Mouse (Mus musculus) adrenal gland, adult 18-20 months (tissue): ENCODE data around the gene Reps1. TPM values are rescaled to one million over a fixed set of nuclear protein-coding genes. Genes with fewer than 3 reads are reported as not detected.

ENCODE experiments used
- DNase-seq, 2 experiments: peaks; one replicate each; pipeline ENCODE4 v3.0.0; 2021 to 2022; ENCODE audit warnings: low spot score in 2 of 2
- total RNA-seq, 2 experiments: library from RNA; stranded (reverse); gene quantifications; 1 replicate in 1 of 2; 2 replicates in 1 of 2; pipeline ENCODE4 v1.2.3; 2021

The Reps1 gene
- total RNA-seq, 2 experiments from 2014 or later: 26.8 to 30.3 TPM

DNA sequence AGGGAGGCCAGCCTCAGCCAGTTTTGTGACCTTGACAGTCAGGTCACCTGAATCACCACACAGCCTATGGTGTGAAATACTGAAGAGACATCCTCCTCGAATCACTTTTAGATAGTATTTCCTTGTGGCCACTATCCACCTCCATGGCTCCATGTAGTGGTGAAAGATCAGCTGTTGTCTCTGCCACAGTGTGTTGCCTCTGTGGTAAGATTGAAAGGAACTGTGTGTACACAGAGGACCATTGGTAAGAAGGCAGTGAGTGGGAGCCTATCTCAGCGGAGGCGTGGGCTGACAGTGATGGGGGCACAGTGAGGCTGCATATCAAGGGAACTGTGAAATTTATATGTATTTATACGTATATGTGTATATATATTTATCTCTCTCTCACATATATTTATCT lies 5.9 kb downstream of the Reps1 start:
- no peak for DNase-seq

DNA sequence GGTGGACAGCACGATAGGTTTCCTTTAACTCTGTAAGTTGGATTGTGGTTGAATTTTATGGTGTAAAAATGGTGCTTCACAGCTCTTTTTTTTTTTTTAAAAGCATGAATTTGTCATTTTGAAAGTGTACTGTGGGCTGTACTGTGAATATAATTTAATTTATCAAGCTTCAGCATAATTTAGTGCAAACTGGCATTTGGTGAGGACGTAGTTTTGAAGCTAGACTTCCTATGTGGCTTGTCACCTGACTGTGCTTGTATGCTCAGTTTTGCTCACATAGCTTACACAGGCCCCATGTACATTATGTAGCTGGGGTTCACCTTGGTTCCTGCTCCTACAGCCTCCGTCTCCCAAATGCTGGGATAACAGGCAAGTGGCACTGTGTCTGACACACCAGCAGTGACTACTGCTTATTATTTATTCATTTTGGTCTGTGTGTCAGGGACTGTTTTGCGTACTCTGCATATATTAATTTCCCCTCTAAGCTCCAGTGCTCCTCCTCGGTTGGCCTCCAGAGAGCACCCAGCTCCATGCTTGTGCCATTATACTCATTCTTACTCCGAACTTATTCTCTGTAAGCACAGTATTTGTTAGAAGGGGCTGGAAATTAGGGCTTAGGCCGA lies 9.1 kb downstream of the Reps1 start:
- DNase-seq: no peak

DNA sequence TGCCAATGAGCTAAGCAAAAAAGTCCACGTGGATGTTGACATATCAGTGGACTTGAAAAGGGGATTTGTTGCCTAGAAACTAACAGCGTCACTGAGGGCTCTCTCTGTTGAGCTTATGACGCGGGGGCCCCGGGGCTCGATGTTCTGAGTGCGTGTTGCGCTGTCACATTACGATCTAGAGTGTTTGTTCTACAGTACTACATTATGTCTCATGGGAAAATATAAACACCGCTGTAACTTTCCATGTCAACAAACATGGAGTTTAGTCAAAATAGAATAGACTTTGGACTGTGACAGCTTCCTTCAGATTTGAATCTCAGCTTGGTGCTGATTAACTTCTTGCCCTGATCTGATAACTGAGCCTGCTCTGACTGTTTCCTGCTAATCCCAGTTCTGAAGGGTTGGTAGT lies 10.4 kb downstream of the Reps1 start:
- no peak for DNase-seq

DNA sequence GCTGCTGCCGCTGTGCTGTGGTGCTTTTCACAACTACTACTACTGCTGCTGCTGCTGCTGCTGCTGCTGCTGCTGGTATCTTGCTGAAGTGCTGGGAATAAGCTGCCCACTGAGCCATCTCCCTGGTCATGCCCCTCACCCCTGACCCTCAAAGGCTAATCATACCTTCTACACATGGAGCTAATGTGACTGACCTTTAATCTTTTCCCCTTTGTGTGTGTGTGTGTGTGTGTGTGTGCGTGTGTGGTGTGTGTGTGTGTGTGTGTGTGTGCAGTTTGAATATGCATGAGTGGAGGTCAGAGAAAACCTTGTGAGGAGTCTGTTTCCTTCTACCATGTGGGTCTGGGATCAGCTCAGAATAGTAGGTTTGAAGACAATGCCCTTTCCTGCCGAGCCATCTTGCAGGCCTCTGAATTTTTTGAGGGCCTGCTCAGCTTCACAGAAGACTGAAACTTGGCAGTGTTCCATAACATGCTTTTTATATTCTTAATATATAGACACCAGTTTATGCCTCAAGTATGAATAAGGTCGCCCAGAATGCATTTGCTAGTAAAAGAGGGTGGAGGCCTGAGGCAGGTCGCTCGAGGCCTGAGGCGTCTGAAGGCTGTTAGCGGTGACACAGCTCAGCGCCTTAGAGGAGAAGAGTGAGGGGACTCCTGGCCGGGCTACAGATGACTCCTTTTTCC lies 12.2 kb downstream of the Reps1 start:
- no peak for DNase-seq

DNA sequence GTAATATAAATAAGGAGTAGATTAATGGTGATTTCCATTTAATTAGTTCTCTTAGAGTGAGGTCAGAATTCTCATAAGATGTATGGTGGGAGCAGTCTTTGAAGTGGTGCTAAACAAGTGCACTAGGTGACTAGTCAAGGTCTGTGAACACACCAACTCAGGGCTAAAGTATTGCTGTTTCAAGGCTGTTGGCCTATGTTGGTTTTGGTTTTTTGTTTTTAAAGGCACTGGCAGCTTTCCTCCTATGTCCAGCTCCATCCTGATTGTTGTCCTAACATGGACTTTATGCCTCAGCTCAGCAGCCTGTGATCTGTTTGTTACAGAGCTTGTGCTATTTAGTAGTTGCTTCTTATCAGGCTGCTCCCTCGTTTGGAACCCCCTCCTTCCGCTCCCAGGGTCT lies 13.2 kb downstream of the Reps1 start:
- no peak for DNase-seq

DNA sequence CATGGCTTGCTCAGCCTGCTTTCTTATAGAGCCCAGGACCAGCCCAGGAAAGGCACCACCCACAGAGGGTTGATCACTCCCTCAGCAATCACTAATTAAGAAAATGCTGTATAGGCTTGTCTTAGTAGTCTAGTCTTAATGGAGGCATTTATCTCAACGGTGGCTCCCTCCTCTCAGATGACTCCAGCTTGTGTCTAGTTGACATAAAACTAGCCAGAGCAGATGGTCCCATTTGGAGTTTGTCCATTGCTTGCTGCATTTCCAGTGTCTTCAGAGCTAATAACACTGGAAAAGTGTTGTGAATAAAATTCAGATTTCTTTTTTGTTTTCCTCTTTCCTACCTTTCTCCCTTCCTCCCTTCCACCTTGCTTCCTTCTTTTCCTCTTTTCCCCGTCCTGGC lies 13.9 kb downstream of the Reps1 start:
- DNase-seq: no peak

DNA sequence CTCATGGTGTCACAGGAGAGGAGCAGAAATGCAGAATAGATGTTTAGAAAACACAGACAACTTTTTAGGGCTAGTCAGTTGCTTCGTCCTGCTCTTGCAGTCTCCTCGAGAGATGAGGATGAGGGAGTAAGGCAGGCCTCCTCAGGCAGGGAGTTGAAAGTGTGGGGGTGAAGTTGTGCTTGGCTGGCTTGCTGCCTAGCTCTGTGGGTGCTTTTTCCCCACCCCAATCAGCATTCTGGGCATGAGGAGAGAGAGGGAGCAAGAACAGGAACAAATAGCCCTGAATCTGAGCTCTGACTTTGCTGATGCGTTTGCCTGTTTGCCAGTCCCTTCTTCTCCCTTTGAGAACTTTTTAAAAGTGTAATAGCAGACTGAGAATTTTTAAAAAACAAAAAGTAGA lies 14.5 kb downstream of the Reps1 start:
- DNase-seq: no peak

DNA sequence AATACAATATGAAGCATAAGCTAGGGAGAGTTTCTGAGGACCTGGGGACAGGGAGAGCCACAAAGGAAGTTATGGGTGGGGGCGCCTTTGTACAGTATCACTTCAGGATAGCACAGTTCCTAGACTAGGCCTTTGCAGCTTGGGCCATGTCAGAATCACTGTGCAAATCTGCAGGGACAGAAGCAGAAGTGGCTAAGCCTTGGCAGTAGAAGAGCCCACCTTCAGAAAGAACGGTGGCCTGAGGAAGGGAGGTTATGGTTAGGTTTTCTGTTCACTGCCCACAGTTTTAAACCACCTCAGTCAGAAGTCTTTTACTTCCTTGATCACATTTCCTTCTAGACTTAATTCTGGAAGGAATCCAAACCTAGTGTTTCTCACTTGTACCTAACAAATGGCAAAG lies 15.0 kb downstream of the Reps1 start:
- DNase-seq: no peak

DNA sequence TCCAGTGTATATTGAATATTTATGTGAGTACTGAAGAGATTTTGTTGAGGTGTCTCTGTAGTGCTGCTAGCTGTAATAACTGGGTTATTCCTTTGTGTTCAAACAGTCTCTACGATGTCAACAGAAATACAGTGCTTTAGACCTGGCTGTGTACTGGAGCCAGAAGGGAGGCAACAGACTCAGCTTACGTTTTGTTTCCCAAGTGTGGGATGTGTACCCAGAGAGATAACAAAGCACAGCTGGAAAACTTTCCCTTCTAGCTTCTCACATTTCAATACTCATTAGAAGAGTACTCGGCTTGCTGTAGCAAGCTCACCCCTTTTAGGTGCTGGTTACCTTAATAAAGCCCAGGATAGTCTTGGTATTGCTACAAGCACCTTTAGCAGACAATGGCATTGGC lies 17.2 kb downstream of the Reps1 start:
- no peak for DNase-seq

DNA sequence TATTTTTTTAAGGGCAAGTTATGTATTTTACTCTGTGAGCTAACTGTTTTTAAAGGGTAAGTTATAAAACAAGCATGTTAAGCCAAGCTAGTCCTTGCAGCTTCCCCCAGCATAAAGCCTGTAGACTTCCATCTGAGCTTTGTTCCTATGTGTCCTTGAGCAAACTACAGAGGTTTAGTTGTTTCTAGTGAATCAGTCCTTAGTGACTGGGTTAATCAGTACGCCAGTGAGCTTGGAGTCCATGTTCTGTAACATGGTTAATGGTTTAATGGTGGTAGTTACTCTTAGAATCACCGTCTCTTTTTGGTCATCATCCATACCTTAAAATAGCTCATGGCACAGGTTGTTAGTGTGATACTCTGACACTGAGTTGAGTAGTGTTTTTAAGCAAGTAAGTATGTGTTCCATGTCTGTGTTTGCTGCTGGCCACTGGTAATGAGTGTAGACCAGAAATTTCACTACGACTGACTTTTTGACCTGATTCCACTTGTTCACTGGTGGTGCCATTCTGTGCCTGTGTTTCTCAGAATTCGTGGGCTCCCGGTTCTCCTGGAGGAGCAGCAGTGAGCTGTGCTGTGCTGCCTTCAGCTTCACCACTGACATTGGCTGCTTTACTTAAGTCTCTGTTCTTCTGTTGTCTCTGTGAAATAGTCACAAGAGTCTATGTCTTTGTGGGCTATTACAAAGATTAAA lies 18.9 kb downstream of the Reps1 start:
- no peak for DNase-seq

DNA sequence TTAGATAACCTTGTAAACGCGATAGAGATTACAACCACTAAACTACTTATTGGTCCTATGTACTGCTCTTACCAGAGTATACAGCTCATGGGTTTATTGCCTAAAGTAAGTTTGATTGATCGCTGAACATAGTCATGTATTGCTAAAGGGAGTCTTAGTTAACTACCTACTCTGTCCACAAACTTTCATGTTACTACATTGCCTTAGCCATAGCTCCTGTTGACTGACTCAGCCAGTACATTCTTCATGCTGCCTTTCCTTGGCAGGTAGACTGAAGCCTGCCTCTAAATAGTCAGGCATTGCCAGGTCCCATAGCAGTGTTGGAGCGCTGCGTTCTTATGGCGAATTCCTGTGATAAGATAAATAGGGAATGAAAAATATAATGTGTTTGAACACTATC lies 20.2 kb downstream of the Reps1 start:
- no peak for DNase-seq

DNA sequence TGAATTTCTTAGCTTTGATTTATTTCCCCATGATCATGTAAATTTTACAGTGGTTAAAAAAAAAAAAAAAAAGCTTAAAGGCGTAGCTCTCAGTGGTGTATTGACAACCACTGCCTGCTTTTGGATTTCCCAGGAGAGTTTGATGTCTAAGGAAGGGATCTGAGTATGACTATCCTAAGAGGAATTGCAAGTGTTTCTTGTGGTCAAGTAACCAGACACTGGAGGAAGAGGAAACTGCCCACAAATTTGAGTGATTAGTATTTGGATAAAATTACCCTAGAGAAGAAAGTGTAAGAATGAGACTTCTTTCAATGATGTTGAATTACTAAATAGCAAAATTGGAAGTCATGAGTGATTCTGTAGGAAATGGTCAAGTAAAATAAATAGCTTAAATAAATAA lies 25.9 kb downstream of the Reps1 start:
- DNase-seq: no peak

DNA sequence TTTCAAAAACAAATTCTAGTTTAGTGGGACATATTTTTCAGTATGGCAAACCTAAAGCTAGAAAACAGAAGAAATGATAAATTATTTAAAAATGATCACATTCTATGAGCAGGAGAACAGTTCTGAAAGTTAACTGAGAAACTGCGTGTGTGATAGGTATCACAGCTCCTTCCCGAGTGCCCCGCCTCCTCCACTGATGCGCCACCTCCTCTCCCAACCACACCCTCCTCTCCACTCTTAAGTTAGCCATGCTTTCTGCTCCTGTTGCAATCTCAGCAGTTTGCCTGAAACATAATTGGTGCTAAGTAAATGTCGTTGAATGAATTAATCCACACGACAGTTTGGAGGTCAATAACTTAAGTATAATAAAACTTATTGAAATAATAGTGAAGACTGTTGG lies 27.1 kb downstream of the Reps1 start:
- no peak for DNase-seq

DNA sequence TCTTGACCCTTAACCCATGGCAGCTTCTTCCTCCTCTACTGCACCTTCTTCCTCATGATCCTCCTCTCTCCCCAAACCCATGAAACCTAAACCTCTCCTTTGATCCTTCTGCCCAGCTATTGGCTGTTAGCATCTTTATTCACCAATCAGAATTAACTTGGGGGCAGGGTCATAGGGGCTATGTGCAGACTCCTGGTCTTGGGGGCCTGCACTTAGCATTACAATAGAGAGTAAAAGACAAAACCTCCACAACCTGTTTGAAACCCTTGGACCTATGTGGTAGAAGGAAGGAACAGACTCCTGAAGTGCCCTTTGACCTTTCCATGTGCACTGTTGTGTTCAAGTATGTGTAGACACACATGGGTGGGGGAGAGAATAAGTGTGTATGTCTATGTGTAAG lies 35.0 kb downstream of the Reps1 start:
- DNase-seq: no peak

DNA sequence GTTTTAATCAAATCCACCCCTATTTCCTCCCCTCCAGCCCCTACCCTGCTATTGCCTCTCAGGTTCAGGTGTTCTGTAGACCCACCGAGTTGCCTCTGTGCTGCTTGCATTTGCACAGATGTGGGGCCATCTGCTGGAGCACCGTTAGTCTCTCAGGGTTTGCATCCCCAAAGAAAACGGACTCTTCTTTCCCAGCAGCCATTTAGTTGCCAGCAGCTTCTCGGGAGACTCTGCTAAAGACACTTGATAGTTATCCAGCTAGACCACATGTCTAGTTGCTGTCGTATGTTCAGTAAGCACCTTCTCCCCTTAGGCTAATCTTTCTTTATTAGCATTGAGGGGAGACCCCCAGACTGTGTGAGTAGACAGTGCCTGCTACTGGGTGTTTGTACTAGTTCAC lies 46.5 kb downstream of the Reps1 start:
- DNase-seq: no peak

DNA sequence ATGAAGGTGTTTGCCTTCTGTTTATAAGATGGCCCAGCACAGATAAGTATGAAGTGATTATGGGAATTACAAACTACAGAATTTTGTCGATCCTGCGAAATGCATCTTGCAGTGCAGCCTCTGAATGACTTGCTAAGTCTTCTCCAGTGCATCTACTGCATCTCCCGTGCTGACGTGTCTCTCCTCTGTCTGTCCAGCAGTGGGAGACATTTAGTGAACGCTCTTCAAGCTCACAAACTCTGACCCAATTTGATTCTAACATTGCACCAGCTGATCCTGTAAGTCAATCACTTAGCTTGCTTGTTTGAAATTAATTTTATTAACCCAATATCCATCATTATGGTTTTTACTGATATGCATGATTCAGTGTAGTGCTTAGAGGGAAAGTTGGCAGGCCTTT lies 51.8 kb downstream of the Reps1 start:
- no peak for DNase-seq

DNA sequence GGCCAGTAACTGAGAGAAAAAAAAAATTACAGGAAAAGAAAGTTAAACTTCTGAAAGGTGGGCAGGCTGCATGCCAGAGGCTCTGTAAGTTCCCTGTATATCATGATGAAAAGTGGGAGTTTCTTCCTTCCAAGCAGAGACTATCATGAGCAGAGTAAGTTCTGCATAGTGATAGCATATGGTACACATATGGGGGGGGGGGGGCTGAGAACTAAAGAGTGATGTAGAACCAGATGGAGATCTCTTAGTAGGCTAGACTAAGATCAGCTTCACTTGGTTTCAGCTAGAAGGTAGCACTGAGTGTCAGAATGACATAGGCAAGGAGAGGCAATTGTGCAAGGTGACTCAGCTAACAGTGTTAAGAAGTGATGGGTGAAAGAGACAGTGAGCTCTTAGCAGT lies 55.3 kb downstream of the Reps1 start:
- no peak for DNase-seq

DNA sequence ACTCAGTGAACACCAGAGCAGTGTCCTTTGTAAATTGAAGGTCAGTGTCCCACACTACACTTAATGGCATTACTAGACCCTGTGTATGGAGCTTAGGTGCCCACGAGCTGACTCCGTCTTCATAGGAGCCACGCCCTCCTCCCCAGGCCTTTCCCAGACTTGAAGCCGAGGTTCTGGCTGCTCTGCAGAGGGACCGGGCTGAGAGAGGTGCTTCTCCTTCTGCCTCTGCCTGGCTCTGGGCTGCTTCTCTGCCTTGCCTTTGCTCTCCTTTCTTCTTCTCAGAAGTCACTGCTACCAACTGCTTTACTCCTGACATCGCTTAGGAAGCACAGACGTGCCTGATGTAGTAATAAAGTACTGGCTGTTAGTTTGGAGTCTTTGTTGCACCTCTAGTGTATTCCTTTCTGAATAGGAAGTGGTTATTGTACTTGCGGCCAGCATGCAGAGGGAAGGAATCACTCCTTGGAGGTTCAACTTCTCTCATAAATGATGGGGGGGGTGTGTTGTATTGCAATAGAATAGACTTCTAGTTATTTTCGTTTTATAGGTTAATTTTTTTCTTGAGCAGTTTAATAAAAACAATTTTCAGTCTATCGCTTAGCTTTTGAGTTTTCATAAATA lies 57.9 kb downstream of the Reps1 start:
- no peak for DNase-seq

DNA sequence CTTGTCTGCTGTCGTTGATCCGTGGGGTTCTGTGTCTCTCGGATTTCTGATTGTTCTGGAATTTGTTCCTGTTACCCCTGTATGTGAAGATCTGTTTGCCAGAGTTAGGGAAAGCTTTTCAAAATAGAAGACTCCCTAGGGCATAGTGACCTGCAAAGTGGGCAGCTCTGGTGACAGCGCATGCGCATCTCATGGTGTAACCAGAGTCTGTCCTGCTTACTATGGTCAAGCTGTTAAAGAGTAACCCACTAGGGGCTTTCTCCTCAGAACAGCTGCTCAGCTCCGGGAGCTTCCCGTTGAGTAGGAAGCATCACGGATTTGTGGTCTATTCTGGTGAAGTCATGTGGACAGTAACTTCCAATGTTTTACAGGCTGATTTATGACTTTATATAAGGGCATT lies 62.7 kb downstream of the Reps1 start:
- DNase-seq: no peak

DNA sequence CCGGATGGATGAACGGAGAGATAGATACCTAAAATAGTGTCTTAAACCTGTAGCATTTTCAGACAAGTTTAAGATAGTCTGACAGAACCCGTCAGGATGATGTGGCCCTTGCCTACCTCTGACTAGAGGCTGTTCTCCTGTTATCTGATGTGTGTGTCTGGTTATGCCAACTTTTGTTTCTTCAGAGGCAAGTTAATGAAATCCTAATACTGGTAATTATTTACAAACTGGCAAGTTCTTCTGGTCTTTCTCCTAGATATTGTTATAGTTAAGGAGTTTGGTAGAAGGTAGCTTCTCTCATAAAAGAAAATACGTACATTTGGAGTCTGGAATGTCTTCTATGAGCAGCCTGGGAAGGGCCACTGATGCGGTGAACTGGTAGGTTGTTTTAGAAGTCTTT lies 74.6 kb downstream of the Reps1 start:
- DNase-seq: no peak

DNA sequence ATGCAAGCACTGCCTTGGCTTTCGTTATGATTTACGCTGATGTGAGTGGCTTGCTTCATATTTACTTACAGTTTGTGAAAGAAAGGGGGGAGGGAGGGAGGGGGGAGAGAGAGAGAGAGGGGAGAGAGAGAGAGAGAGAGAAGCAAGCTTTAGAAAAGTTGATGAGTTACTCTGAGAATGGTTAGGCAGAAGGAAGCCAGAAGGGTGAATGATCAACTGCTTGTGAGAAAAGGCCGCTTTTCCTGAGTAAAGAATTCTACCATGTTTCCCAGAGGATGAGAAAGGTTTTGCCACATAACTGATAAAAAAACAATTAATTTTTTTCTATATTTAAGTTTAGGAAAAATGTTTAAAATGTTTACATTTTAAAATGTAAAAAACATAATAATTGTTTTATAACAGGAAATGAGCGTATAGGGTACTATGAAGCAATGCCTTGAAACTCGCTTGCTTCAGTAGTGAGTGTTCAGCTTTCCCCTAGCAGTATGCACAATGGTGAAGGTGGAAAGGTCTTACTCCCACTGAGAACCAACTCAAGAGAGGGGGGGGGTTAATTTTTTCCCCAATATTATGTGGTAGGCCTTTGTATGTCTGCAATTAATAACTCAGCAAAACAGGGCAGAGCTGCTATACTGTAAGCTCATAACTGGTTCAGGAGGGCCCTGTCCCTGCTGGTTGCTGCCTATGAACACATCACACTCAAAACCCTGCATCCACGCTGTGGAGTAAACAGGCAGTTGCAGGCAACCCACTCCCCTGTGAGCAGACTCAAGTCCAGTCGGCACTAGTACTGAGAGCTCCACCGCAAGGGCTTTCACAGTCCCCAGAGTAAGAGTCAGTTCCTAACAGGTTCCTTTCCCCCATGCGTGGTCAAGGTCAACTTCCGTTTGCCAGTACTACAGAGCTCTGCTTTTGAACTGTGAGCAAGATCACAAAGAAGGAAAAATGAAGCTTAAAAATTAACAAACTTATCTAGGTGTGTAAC lies 76.3 kb downstream of the Reps1 start:
- no peak for DNase-seq
